Mouse (Mus musculus) lung, adult 2 months (tissue): ENCODE results near the gene Fut2.

ENCODE experiments used
- CTCF ChIP-seq: fragments of 200-500 bp; IDR thresholded peaks from 2 replicates; pipeline ENCODE4 v1.5.1; 2011; ENCODE audit warnings: mild to moderate bottlenecking, low read length, control low read depth; ENCODE audit not compliant: insufficient read depth
- POLR2A ChIP-seq: fragments of 200-500 bp; IDR thresholded peaks from 2 replicates; pipeline ENCODE4 v1.6.1; 2011; ENCODE audit warnings: low read depth, mild to moderate bottlenecking, control low read depth, low read length, borderline replicate concordance; ENCODE audit errors: extremely low read depth

- TF ChIP-seq POLR2A (0 out of 2 replicates have a peak, but pooled peaks have one; percentile 9), CTCF (no peak)
Observed at GRCm38 (mm10) chr7:45708221-45708761, 42.1 kb upstream of the Fut2 start.
